Mouse (Mus musculus) mouse embryonic stem cell (cell line): Measurements from ENCODE around the gene Mcf2l.

ENCODE experiments used
- in situ Hi-C, 2 experiments: fragments of 300-500 bp; cut with MboI; formaldehyde crosslinking; loops; 1 replicate in 1 of 2; 3 replicates in 1 of 2; pipeline ENCODE4 v1.14.3; 2019 to 2020; ENCODE audit warnings: low sequenced_read_pairs in 2 of 2, low pct_unique_long_range_greater_than_20kb in 1 of 2, mixed read lengths in 1 of 2; ENCODE audit not compliant: unreplicated experiment in 1 of 2

Gene Mcf2l

GRCm38 (mm10) chr8:13021830-13022229 is 148.2 kb downstream of the Mcf2l start:
- in situ Hi-C loops: no loop called here

GRCm38 (mm10) chr8:13025487-13026224 is 152.1 kb downstream of the Mcf2l start, which contains the start of gene F7:
TSS of gene F7 (plus strand) at chr8:13026034.
- in situ Hi-C loops: no loop called here

- in situ Hi-C loops: no loop called here
Observed at GRCm38 (mm10) chr8:13027615-13028014, 154.0 kb downstream of the Mcf2l start.

- in situ Hi-C loops: no loop called here
Observed at GRCm38 (mm10) chr8:13028482-13028881, 154.9 kb downstream of the Mcf2l start.

GRCm38 (mm10) chr8:13036346-13036812 is 162.8 kb downstream of the Mcf2l start:
- in situ Hi-C loops: no loop called here

- in situ Hi-C loops: no loop called here
Observed at GRCm38 (mm10) chr8:13037015-13037414, 163.4 kb downstream of the Mcf2l start, which contains the start of gene F10. TSS of gene F10 (plus strand) at chr8:13037308.

GRCm38 (mm10) chr8:13037569-13037968 is 164.0 kb downstream of the Mcf2l start:
- in situ Hi-C loops: no loop called here

GRCm38 (mm10) chr8:13039054-13039453 is 165.4 kb downstream of the Mcf2l start:
- in situ Hi-C loops: no loop called here

- in situ Hi-C loops: no loop called here
Observed at GRCm38 (mm10) chr8:13041459-13041858, 167.9 kb downstream of the Mcf2l start.

GRCm38 (mm10) chr8:13047652-13048051 is 174.0 kb downstream of the Mcf2l start:
- in situ Hi-C loops: no loop called here

- in situ Hi-C loops: no loop called here
Observed at GRCm38 (mm10) chr8:13050550-13050949, 176.9 kb downstream of the Mcf2l start.

GRCm38 (mm10) chr8:13057351-13057750 is 183.7 kb downstream of the Mcf2l start:
- in situ Hi-C loops: no loop called here

- in situ Hi-C loops: no loop called here
Observed at GRCm38 (mm10) chr8:13060441-13061150, 187.0 kb downstream of the Mcf2l start, which contains the start of gene Proz. TSS of gene Proz (plus strand) at chr8:13060914.

GRCm38 (mm10) chr8:13063112-13063511 is 189.5 kb downstream of the Mcf2l start:
- in situ Hi-C loops: no loop called here
